Mouse (Mus musculus) adrenal gland, postnatal 25 days (tissue): ENCODE measurements around the gene Cdk14. TPM values are rescaled to one million over a fixed set of nuclear protein-coding genes. Genes with fewer than 3 reads are reported as not detected.

Experiments
- DNase-seq: peaks from one replicate; pipeline ENCODE4 v3.0.0; 2021; ENCODE audit warnings: mixed read lengths
- total RNA-seq: library from RNA; stranded (reverse); gene quantifications from 2 replicates; pipeline ENCODE4 v1.2.3, GENCODE M21; 2021

Gene Cdk14
- total RNA-seq, 1 experiment from 2014 or later = 8.5 TPM

DNA sequence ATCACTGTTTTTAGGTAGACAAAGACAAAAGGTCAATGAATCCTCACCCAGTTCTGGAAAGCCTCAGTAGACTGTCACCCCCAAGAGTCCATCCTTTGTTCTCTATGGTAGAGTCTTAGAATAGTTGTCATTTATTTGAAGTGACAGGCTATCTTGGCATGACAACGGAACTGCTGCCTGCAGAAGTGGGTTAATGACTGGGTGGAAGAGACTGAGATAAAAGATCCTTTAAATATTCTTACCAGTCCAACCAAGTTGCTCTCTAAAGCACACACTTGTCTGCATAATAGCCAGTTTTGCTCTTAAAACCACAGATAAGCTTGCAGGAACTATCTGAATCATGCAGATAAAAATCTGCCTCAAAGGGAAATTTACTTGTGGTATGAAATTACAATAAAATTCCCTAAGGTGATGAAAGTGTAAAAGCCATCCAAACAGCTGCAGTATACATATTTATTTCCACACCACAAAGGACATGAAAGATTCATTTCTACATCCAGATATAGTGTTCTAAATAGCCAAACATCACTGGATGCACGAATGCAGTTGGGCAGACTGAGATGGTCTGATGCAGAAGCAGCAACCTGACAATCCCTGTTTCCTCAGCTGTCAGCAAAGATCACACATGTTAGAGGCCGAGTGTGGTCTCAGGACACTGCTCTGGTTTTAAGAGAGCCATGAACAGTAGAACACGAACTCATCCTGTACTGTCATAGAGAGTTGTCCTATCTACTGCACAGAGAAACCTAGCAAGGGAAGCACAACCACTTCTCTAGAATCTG, 363.8 kb downstream of the Cdk14 start:
- no peak for DNase-seq

DNA sequence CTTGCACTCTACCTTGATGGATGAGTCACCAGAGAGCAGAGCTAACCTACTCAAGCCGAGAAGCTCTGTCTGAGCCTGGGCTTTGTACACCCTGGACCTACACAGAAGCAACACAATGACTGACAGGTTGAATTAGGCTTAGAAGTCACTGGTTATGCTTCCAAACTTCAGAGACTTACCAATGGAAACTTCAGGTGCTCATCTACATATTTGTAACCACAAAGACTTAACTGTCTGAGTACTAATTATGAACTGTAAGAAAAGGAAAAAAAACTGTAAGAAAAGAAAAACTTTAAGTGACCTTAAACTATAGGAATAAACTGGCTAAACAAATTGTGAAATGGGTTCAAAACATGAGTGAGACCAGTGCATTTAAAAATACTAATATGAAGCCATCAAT, 364.6 kb downstream of the Cdk14 start:
- DNase-seq = no peak

DNA sequence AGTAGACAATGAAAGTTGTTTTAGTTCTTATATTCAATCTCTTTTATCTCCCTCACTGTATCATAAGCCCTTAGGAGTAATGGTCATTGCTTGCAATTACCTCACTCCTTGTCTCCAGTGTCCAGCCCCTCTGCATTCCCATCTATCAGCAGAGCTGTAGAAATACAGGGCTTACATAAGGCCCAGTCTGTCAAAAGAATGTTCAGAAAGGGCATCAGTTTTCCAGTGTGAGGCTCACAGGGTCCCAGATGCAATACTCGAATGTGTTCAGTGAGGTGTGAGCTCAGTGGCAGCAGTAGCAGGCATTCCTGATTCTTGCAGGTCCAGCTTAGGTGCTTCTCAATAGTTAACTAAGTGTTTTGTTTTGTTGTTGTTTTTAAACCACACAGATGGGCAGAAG, 365.8 kb downstream of the Cdk14 start:
- no peak for DNase-seq

DNA sequence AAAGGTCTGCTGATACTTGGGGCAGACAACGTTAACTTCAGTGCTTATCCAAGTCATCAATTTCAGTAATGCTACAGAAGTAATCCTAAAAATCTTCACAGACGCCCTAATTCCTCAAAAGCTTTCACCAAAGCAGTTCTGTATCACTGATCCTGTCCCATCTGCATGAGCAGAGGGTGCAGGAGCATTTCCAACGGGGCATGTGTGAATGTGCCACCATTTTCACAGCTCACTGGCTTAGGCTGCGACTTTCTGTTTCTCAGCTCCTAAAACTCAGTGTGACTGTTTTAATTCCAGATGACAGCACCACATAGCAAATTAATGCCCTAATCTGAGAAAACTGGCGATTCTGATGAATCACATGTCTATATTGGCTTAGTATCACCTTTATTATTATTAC, 375.8 kb downstream of the Cdk14 start:
- no peak for DNase-seq

DNA sequence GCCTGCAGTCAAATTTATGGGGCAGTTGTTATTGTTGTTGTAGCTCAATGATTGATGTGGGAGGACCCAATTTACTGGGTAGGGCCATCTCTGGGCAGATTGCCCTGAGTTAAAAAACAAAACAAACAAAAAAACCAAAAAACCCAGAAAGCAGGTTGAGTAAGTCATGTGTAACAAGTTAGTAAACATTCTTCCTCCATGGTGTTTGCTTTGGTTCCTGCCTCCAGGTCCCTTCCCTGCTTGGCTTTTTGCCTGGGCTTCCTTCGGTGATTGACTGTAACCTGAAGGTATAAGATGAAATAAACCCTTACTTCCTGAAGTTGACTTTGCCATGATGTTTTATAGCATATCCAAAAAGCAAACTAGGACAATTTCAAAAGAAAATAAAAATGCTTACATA, 377.4 kb downstream of the Cdk14 start:
- no peak for DNase-seq

DNA sequence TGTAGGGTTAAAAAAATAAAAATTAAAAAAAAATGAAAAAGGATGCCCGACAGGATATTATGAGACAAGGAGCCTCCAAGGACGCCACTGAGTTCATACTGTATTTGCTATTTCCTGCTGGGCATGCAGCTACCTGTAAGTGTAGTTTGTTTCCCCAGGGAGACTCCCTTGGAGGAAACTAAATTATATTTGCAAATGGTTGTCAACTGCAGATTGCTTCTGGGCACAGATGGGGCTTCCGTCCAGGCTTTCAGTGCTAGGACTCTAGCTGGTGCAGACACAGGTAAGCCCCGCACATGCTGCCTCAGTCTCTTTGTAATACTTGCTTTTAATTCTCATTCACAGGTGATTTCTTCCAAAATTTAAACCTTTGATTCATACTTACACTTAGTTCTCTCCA, 378.6 kb downstream of the Cdk14 start:
- no peak for DNase-seq

DNA sequence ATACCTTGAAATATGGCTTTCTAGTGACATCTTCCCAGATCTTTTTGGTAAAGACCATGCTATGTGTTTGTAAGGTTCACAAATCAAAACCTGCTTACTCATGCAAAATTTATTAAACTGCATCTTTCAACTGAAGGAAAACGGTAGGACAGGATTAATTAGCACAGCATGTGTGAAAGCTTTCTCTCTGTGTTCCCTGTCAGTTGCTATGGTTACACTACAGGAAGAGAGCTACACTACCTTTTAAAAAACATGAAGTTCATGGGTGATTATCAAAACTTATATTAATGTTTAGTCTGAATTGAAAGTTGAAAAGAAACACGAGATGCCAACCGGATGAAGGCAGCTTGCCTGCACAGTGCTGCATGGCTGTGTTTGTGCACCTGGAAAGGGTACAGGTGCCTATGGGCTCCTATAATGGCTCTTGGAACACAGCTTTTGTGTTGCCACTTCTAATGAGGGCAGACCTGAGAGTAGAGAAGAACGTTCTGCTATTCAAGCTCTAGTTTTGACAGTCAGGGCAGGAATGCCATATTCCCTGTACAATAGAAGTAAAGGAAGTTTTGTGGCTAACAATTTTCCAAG, 380.3 kb downstream of the Cdk14 start:
- no peak for DNase-seq

DNA sequence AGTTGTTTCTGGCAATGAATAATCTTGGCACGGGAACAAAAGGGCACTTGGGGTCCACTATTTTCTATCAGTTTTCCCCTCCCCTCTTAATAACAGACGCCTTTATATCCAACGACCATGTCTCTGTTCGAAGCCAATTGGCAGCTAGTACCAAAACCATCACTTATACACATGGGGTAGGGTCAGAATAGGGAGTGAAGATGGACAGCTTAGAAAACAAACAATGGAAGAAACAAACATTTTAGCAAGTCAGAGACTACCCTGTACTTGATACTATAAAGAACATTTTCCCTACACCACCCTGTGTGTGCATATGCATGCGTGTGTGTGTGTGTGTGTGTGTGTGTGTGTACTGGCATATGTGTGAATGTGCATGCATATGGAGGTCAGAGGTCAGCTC, 386.7 kb downstream of the Cdk14 start:
- DNase-seq = no peak

DNA sequence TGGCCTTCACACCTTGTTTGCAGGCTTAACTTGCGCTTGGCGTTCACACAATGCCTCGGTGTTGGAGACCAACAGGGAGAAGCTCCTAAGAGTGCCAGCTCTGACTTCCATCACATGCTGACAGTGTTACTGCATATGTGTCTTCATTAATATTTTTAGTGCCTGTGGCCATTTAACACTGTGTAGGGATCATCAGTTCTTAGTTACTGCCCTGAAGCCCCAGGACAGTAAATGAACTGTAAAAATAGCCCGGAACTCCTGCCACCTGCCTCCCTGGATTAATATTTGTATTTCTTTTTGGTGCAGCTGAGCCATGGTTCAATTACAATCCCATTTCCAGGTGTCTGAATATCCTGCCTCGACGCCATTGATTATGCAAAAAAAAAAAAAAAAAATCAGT, 387.3 kb downstream of the Cdk14 start:
- DNase-seq = no peak

DNA sequence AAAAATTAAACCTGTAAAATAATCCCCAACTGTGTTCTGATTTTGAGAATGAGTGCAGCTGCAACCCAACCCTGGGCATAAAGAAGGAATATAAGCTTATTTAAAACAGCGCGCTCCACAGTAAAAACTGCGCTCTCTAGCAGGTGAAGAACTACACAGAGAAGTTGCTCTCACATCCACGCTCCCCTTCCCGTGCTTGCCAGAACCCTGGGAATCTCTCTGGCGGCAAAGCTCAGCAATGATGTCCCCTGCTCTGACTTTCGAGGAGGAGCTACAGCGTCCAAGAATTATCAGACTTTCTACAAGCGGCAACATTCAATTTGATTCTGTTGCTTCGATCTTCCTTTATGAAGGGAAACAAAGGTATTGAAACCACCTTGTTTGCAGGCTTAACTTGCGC, 387.7 kb downstream of the Cdk14 start:
- no peak for DNase-seq

DNA sequence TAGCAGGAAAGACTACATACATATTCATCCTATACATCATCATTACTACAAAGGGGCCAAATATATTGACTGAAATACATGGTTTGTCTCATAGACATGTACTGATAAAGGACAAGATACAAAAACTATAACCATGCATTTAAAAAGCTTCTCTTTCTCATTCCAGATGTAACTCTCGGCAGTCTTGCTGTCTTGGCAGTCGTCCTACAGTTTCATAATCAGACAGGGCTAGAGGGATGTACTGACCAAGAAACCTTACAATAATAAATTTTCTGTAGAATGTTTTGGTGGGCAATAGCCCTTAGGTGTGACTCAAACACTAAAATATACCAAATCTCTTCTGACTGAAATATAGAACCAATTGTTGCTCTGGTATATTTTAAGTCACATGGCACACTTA, 389.7 kb downstream of the Cdk14 start:
- no peak for DNase-seq

DNA sequence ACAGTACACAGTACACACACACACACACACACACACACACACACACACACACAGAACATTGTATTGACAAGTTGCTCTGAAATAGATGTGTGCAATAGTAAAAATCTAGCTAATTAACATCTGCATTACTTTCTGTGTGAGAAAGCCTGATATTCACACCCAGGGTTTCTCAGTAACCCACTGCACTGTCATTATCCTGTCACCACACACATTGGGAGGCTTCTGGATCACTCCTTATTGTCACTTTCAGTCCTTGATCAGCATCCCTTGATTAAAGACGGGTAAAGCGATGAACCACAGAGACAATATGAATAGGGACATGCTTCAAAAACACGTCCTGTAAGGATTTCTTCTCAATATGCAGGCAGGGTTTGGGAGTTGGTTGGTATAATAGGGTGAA, 401.2 kb downstream of the Cdk14 start:
- no peak for DNase-seq

DNA sequence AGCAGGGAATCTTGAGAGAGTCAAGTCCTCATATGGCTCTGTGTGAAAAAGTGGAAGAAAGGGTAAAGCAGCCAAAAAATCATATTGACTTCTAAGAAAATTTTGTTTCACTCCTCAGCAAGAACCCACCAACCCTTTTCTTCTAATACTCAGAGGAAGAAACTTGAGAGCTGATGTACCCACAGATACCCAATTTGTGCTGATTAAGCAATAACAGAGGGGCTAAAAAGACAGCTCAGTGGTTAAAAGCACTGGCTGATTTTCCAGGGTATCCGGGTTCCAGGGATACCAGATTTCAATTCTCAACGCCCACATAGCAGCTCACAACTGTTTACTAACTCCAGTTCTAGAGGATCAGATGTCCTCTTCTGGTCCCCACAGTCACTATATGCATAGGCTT, 401.9 kb downstream of the Cdk14 start:
- no peak for DNase-seq

DNA sequence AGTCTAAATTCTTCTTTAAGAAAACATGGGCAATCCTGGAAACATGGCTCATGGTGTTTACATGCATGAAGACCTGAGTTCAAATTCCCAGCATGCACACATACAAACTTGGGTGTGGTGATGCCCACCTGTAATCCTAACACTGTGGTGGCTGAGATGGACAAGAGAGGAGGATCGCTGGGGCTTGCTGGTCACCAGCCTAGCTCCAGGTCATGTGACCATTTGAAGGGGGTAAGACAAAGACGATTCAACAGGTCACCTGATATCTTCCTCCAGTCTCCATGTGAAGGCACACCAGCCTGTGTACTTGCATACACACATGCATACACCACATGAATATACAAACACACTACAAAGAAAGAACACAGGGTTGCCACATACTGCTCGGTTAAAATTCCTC, 406.3 kb downstream of the Cdk14 start:
- no peak for DNase-seq

DNA sequence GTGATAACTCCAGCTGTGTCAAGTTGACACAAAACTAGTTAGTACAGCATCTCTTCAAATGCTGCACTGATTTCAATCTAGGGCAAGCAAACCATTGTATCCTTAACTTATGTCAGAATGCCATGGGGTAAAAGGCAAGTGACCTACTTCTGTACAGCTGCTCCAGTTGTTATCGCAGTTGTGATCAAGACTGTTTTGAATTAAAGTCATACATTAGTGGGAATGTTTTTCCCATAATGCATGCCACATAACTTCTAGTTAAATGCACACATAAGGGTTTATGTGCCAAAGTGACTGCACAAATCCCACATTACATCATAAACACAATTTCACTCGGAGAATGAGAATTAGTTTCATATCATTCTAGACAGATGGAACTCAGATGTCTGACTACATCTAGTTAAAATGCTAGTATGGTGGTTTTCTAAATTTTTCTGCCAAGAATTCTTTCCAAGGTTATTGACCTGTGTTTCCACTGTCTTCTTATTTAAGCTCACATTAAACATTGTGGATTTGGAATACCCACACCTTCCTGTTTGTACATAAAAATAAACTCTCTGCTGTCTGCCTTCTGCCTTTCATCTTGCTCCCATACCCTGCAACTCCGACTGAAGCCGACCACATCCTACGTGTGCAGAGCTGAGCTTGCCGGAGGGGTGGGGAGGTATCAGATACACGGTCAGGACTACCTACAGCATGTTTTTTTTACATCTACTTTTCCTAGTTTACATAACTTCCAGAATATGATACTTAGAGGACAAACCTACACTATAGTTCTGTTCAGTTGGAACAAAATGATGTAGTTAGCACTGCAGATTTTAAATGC, 407.4 kb downstream of the Cdk14 start:
- no peak for DNase-seq

DNA sequence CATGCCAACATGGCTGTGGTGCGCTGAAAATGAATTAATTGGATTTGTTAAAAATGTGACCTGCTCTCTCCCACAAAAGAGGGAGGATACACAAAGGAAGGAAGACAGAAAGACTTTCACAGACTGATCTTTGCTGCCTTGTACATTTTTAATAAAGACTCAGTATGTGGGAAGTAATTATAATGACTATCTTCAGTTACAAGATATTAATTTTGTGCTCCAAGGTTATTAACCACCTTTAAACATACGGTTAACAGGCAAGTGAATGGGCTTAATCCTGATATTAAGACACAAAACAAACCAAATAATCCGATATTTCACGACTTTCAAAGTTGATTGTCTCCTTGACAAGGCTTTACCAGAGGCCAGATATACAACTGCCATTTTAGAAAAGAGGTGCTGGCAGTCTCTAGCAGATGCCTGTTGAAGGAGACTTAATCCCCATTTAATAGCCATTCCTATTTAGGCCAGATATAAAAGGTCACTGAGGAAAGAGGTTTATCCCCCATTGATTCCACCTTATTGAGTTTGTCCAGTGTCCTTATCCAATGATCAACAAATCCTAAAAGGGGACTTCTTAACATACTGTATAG, 411.9 kb downstream of the Cdk14 start:
- DNase-seq = no peak

DNA sequence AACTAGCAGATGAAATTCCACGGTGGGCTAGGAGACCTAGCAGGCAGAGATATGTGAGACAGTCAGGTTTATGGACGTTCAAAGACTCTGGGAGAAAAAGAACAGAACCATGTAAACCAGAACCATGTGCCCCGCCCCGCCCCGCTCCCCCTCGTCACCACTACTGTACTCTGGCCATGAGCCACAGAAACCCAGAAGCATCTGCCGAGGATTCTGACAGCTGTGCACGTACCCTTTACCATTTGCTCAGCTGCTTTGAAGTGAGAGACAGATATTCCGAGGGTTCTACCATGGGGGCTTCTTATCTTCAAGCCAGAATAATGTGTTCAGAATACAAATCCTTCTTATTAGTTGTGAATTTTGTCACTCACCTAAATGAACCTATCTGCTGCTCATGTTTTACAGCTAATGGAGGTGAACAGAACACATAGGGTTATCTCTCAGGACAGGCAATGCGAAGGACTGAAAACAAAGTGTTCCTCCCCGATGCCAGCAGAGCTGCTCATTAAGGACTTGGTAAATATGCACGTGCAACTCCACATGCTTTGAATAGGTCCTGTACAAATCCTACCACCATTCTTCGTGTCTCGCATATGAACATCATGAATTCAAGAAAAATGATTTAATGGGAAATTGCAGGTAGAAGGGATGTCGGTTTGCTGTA, 412.5 kb downstream of the Cdk14 start:
- no peak for DNase-seq

DNA sequence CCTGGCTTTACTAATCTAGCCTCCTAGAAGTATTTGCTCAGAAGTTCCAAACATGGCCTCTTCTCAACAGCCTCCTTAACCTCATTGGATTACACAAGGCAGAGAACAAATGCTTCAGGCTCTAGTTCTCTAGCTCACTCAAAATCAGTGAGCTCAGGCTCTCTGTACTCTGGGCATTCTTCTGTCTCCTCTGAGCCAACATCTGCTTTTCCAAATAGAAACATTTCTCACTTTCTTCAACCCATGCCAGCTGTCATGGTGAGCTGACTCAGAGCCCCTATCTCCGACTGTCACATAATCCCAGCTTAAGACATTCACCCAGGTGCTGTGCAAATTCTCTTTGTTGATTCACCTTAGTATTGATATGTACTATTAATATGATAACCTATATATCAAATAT, 414.5 kb downstream of the Cdk14 start:
- no peak for DNase-seq

DNA sequence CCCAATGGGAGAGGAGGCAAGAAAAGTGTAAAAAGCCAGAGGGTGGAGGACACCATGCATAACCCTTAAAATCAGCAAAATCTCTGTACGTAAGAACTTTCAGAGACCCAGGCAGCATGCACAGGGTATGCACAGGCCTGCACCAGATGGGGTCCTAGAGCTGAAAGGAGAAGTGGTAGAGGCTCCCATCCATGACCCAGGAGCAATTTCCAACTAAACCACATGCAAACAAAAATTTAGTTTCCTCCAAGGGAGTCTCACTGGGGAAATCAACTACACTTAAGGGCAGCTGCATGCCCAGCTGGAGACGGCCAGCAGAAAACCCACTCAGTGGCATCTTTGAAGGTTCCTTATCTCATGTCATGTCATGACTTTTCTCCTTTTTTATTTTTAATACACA, 415.4 kb downstream of the Cdk14 start:
- DNase-seq = no peak

DNA sequence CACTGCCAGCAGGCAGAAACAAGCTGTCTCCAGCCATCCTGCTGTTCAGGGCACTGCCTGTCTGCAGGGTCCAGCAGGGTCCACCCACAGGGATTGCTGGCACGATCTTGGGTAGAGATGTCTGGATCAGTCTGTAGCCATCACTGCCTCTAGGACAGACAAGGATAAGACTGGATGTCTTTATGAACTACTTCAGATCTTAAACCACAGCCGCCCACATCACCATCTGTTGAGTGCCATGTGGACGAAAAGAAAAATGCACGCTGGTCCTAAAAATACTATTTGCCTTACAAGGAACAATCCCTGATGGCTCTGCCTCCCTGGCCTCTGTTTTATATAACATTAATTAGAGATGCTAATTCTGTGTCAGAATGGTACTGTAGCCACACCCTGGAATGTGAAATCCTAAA, 426.9 kb downstream of the Cdk14 start:
- no peak for DNase-seq

DNA sequence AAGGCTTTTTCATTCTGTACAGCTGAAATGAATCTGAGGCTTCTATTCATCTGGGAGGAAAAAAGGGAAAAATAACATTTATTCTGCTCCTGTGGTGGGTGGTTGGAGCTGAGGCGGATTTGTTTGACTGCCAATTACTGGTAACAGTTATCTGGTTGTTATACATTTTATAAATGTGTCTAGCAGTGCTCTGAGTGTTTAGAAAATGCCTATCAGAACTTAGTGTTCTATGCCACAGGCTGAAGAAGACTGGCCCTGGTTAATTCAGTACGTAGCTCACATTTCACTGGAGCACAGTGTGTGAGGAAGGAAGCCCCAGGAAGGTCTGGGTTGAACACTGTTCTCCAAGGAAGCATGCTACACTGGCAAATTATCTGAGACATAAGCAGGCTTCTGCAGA, 429.1 kb downstream of the Cdk14 start:
- no peak for DNase-seq

DNA sequence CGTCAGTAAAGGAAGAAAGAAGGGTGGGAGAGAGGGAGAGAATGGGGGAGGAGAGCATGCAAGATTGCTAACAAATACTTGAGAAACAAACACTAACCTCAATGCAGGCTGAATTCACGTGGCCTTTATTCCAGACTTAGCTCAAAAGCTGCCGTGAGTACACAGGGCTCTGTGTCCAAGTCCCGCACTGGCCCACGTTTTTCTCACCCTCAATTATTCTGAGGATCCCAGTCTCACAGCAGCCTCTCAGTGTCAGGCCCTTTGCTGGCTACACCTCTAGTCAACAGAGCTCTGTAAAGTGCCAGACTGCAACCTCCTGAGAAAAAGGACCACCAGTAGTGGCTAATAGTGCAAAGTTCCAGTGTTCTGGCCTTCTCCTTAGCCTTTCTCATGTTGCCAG, 429.9 kb downstream of the Cdk14 start:
- no peak for DNase-seq

DNA sequence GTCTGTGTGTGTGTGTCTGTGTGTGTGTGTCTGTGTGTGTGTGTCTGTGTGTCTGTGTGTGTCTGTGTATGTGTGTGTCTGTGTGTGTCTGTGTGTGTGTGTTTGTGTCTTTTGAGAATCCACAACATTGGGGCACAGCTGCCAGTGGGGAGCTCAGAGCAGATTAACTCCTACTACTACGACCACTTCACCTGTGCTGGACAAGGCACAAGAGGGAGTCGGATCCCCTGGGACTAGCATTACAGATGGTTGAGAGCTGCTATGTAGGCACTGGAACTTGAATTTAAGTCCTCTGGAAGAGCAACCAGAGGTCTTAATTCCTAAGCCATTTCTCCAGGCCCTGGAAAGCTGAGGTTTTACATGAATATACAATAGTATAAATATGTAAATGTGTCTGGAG, 433.9 kb downstream of the Cdk14 start:
- DNase-seq = no peak
